Mouse (Mus musculus) CD4-positive helper T cell, adult 2 months (primary cell): ENCODE measurements at regions not wholly inside any gene's neighbourhood (a gene's known extent, or its start where the extent isn't known, plus 50 kb on each side); places are given as distances from the start of the nearest gene placed in this dataset.
A peak's percentile ranks its signal among the peaks of the same experiment; 100 is the strongest.
"Not testable (repeated sequence)": the region's sequence is repeated elsewhere in the genome, so short reads cannot be mapped to it uniquely, and the experiment has no call there.

Source experiments
- DNase-seq: peaks from one replicate; pipeline ENCODE4 v3.0.0-alpha.2; 2012; ENCODE audit warnings: low read depth, missing footprints, low spot score

DNA sequence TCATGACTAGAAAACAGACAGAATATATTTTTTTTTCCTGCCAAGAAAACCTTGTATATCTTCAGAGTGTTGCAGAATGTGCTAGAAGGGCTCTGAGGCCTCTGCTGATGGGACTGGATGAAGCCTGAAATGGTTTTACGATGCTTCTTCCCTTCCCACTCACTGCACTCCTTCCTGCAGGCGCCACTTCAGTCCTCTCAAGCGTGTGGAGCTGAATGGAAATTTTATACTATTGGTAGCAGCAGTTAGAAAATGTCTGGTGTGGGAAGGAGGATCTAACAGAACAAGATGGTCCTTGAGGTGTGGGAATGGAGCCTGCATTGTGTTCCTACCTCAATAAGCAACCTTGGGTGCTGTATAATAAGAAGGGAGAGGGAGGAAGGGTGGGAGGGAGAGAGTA lies 166.1 kb upstream of the Smlr1 start:
- no peak for DNase-seq

DNA sequence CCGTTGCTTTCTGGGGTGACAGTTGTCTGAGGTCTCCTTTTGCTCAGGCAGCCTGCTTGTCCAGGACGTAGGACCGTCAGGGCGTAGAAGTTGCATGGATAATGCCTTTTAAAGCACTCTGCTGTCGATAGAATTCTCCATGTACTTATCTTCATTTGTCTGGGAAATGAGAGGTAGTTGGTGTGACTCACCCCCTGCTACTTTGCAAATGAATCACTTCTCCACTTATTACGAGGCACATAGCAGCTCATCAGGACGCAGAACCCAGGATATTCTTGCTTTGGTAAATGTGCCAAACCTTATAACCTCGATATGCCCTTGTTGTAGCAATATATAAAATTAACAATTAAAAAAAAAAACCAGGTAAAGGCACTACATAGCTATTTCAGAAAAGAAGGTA lies 159.7 kb upstream of the Smlr1 start:
- DNase-seq = no peak

DNA sequence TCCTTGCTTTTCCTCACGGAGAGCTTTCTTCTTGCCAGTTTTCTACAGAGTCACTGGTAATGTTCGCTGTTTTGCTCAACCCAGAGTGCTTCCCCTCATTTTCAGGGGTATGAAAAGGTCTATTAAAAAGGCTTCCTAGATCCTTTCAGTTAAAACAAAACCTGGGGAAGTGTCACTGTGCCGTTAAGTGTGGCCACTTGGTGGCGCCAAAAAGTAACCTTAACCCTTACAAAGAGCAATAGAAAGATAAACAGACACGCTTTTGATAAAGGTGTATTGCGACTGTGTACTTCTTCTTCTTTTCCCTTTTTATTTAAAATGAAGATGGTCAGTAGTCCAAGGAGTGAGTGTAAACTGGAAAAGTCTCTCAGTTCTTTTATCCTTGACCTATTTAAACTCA lies 145.2 kb upstream of the Smlr1 start:
- peak; percentile 24 for DNase-seq

DNA sequence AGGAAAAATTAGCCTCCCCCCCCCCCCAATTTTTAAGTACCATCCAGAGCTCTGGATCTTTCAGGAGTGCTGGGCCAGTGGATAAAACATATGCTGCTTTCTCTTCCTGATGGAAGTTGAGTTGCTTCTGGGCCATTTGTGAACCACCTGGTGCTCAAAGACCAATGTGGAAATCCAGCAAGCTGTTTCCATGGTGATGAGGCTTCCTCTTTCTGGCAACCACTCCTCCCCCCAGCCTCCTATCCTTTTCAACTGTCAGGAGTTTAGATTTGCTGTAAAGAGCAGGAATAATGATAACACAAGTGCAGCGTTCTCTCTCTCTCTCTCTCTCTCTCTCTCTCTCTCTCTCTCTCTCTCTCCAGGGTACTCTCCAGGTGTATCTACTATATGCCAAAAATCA lies 141.8 kb upstream of the Smlr1 start:
- no peak for DNase-seq

DNA sequence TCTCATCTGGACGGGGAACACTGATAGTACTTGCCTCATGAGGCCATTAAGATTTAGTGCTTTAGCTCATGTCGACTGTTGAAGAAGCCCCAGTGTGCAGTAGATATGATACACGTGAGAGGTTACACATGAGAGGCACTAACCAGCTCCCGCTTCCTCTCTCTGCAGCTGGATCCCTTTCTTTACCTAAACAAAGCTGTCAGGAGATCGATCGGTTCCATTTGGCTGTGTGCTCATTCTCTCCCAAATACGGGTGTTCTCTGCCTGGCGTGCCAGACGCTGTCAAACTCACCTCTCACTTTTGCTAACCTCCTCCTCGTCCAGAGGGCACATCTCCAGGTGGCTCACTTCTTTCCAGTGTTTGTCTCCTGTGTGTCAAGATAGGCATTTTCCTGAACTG lies 139.3 kb upstream of the Smlr1 start:
- no peak for DNase-seq

DNA sequence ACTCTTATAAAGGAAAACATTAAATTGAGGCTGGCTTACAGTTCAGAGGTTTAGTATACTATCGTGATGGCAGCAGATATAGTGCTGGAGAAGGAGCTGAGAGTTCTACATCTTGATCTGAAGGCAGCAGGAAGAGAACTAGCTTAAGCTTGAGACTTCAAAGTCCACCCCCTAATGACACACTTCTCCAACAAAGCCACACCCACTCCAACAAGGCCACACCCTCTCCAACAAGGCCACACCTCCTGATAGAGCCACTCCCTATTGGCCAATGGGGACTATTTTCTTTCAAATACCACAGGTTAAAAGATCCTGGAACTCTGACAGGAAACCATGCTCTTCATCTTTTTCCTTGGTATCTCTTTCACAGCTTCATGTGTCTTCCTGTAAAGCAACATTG lies 134.0 kb upstream of the Smlr1 start:
- no peak for DNase-seq

DNA sequence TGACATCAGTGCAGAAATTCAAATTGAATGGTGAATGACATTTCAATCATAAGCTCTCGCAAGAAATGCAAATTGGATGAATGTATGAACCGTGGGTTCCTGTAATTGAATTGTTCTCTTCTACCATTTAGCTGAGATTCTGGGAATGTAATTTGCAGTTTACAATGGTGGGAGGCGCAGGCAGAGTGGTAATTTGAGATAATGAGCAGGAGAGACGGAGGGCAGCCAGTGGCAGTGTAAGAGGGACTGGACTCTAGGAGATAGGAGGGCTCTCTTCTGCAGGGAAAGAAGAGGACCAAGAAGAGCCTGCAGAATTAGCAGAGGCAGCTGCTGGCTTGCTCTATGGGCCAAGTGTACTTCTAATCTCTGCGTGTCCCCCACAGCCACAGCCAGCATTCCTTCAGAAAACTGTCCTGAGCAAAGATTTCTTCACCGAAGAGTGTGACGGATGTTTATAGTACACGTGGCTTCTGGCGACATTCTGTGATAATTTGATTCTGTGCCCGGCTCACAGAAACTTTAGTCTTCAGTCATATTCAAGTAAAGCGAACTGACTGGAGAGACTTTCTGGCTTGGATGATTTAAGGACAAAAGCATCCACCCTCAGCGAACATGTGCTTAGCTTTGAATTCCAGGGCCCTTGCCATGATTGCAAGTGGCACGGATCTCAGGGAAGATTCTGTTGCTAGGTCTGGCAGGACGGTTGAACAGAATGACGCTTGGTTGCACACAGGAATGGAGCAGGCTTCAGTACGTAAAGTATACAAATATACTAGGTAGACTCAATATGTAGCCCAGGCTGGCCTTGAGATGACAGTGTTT lies 116.9 kb upstream of the Smlr1 start:
- DNase-seq = no peak

DNA sequence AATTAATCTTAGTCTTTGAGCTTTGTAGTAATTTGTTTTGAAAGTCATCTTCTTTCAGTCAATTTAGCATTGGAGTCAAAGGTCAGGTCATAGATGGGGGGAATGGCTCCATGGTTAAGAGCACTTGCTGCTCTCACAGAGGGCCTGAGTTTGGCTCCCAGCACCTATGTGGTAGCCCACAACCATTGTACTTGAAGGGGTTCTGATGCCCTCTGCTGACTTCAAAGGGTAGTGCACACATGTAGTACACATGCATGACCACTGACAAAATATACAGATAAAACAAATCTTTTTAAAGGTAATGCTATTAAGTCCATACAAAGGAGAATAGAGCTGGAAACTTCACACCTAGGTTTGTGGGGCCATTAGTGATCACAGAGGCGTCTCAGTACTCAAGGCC lies 111.7 kb upstream of the Smlr1 start:
- DNase-seq = no peak

DNA sequence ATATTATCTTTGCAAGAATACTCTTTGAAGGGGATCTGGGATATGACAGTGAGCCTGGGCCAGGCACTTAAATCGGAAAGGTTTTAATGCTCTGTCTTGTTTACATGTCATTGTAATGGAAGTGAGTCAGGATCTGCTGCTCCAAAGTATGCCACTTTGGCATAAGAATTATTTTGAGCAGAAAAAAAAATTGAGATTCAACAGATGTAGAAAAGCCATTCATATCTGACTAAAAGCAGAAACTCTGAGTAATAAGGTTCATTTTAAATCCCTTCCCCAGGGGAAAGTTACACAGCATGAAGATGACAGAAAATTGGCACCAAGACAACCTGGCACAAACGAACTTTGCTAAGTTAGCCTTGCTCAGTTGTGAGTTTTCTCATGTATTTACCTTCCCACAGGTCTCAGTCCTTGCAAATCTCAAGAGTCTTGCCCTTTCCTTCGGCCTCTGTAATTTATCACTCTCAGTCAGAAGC lies 107.5 kb upstream of the Smlr1 start:
- no peak for DNase-seq

DNA sequence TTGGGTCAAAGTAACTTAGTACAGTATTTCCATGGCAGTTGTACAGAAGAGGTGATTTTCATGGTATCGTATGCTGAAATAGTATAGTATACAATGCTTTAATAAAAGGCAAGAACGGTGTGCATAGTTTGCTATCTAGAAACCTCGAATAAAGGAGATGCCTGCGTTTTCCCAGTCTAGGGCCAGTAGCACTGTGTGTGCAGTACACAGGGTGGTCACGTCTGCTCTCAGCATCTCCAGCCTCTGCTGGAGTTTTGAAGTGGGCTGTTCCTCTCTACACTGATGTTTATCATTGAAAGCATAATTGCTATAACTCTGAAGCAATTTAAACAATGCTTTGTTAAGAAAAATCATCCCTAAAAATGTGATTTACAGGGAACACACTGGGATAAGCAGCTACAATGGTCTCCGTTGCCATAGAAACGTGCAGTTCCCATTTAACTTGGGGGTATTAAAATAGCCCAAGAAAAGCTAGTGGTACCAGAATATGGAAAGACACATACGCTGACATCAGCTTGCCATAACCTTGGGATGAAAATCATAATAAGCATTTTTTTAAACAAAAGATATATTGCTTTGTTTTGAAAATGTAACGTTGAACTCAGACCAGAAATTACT lies 106.1 kb upstream of the Smlr1 start:
- no peak for DNase-seq

DNA sequence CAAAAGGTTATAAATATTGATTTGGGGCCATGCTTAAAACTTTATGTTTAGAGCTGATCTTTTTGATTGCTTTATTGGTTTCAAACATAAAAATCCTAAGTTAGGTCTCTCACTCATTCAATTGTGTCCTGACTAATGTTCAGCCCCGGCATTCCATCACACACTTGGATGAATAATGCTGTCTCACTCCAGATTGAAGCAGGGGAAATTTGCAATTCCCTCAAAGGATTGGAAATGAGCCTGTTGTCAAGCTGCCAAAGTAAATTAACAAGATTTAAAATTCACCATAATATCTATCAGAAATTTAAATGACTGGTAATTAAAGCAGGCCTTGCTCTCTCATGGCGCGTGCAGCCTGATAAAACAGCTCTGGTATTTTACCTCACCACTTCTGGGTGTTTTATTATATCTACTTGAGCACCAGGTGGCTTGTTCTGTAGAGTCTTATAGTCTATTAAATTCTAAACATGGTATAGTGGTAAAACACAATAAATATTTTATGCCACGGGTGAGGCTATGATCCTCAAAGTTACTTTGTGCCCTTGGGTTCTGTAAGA lies 97.1 kb upstream of the Smlr1 start:
- DNase-seq = no peak

DNA sequence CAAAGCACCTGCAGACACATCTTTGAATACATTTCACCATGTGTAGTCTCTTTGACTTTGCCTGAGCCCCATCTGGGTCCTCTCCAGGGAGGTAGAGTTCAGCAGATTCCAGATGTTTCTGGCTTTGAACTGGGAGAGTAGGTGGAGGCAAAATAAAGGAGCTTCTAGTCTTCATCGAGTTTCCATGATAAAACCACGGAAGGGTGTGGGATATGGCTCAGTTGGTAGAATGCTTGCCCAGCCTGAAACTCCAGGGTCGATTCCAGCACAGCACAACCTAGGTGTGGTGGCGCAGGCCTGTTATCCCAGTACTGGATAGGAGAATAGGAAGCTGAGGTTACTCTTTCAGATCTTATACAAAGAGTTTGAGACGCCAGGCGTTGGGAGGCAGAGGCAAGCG lies 96.2 kb upstream of the Smlr1 start:
- DNase-seq = no peak

DNA sequence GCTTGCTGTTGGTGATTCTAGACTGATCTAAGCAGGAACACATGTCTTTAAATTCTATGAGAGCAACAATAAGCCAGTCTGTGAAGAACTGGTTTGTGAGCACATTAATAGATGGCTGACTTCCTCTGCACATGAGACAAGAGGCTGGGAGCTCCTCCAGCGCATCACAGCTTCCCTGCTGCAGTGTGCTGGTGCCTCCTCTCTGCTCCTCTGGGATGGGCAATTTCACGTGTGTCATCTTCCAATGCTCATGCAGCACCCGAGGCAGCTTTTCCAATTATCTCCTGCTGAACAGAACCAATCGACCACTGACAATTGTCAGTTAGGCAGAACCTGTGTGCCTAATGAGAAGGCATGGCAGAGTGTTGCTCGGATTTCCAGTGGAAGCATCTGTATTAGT lies 86.5 kb upstream of the Smlr1 start:
- DNase-seq = no peak

DNA sequence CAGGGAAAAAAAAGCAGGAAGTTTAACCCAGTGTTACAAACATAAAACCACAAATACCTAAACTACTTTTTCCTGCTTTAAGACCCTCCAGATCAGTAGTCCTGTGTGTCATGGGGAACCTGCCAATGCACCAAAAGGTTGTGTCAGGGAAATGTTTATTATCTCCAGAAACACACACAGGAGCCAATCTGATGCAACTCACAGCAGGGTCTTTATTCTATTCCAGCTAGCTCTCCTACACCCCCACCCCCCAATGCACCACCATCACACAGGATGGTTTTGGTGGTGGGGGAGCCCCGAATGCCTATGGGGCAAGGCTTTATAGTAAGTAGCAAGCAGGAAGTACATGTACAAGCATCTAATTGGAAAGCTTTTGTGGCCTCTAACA lies 85.7 kb upstream of the Smlr1 start:
- DNase-seq = not testable (repeated sequence)

DNA sequence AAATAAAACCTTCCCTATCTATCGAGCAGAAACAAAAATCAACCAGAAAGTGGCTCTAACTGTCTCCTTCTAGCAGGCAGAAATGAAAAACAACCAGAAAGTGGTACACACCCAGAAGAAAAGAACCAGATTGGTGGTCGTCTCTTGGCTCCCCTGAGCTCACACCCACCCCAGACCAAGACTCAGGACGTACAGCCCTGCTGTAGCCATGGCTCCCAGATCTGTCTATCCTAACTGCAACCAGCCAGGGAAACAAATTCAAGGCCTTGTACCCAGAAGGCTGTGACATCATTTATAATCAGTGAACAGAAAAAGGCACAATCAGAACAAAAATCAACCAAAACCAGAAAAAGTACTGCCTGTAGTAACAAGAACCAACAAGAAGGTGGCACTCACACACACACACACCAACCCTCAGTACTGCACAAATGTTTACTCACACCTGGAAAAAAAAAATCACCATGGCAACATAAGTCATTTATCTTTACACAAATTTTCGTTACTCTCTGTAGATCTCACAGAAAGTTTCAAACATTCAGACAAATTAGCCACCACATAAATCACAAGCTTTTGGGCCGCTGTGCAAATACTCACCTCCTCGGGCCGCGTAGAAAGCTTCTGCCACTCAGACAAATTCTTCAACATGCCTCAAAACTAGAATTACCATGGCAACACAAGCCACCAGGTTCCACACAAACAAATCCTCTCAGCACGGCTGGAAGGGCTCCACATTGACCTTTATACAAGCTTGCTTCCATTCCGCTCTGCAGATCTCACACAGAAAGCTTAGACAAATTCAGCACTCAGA lies 85.1 kb upstream of the Smlr1 start:
- no peak for DNase-seq

DNA sequence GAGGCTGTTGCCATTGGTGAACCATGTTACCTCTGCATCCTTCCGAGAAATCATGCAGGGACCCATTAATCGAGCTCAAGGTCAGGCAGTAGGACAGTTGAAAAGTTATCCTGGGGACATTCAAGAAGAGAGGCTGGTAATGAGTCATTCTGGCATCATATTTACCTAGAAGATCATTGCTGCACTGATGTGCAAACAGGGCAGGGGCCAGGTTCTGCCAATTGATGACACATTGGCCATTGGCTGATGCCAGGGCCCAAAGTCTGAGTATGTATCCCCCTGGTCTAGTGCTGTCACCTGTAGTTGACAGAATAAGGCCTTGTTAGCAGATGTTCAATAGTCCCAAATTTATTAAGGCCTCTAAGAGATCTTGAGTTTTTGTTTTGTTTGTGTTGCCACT lies 83.6 kb upstream of the Smlr1 start:
- DNase-seq = no peak

DNA sequence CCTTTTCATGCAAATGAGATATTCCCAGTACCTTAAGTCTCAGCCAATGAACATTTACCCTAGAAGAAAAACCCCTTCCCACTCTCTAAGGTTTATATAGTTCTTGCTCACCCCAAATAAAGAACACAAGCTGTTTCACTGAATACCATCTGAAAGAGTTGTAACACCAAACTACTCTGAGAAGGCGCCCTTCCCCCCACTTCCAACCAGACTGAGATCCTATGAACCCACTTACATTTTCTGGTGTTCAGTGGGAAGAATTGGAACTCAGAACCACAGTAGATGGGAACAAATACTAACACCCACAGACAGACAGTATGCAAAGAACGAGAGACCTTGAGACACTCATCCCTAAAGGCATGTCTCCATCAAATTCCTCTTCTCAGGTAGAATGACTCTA lies 65.4 kb upstream of the Smlr1 start:
- no peak for DNase-seq

DNA sequence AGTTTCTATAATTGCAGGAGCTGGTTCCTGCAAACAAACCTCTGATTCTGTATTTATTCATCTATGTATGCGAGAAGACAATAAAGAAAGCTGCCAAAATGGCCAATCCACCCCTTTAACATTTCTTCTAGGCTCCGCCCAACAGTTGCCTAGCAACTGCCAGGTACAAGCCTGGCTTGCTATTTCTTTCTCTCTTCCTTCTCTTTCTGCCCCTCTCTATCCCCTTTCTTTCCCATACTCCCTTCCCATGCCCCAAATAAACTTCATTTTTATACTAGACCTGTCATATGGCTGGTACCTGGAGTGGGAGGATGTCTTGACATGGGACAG lies 53.2 kb upstream of the Smlr1 start:
- DNase-seq = no peak

DNA sequence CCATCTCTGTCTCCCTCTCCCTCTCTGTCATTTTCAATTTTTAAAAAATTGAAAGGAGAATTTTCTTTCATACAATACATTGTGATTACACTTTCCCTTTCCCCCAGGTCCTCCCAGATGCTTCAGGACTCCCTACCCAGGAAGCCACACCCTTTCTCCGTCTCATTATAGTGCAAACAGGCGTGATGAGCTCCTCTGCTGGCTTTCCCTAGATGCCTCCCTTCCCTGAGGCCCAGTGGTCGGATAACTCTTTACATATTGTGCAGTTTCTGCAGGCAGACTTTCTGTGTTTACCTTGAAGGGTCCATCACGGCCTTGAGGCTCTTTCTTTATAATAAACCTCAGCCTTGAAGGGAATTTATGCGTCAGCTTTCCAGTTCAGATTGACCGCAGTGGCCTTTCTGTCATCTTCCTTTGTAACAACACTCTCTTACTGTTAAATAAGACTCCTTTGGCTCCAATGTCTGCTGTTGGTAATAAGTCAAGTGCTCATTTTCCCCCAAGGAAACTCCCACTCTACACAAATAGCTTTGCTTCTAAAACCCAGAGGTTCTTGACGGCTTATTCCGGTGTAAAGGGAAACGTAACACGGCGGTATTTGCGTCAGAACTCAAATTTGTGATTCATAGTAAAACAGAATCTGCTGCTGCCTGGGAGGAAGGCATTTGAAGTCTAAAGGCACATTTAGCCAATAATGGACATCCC lies 52.7 kb upstream of the Smlr1 start:
- no peak for DNase-seq
